Mouse (Mus musculus): ENCODE measurements at regions not wholly inside any gene's neighbourhood (a gene's known extent, or its start where the extent isn't known, plus 50 kb on each side); places are given as distances from the start of the nearest gene placed in this dataset.

GRCm38 (mm10) chr4:131475023-131475422, 363.1 kb downstream of the Ptpru start:
- WGBS, result 76% methylated on average over 6 of the region's 6 CpGs
- no peaks in the 10 kb centered on the region for H3K36me3 ChIP-seq (replicated peaks)
- H3K27me3 ChIP-seq (replicated peaks; ENCODE audit: low read depth, poor library complexity, severe bottlenecking), result 0 out of 2 replicates have a peak, but pooled peaks cover 5% of the 10 kb centered on the region
- no peak for DNase-seq (ENCODE audit: low spot score)
- no peak overlapping the region for H3K4me3 ChIP-seq
- no peaks in the 10 kb centered on the region for H3K9me3 ChIP-seq
- H3K27ac ChIP-seq (replicated peaks), result no peak overlapping the region
- H3K4me1 ChIP-seq, result peaks cover 6% of the 10 kb centered on the region; the same call in 1 of the 2 replicates

GRCm38 (mm10) chr4:131478923-131479322, 359.2 kb downstream of the Ptpru start:
- Histone ChIP-seq H3K27ac (replicated peaks) (no peak overlapping the region), H3K4me1 (peaks cover 30% of the 10 kb centered on the region), H3K36me3 (replicated peaks) (no peaks in the 10 kb centered on the region), H3K9me3 (no peaks in the 10 kb centered on the region), H3K4me3 (no peak overlapping the region), H3K27me3 (replicated peaks; ENCODE audit: low read depth, poor library complexity, severe bottlenecking) (0 out of 2 replicates have a peak, but pooled peaks cover 5% of the 10 kb centered on the region)
- no peak for DNase-seq (ENCODE audit: low spot score)
- WGBS, result 69% methylated on average over 9 of the region's 9 CpGs

GRCm38 (mm10) chr4:131483958-131484605, 354.0 kb downstream of the Ptpru start:
- 41% methylated on average over 15 of the region's 15 CpGs for WGBS
- Histone ChIP-seq H3K36me3 (replicated peaks) (no peaks in the 10 kb centered on the region), H3K27ac (replicated peaks) (peak overlapping the region; percentile 87), H3K4me1 (peaks cover 81% of the 10 kb centered on the region), H3K4me3 (peak overlapping the region; percentile 34; the same call in 1 of the 2 replicates), H3K9me3 (no peaks in the 10 kb centered on the region), H3K27me3 (replicated peaks; ENCODE audit: low read depth, poor library complexity, severe bottlenecking) (peaks cover 5% of the 10 kb centered on the region)
- peak; percentile 25 for DNase-seq (ENCODE audit: low spot score)

- Histone ChIP-seq H3K27me3 (replicated peaks; ENCODE audit: low read depth, poor library complexity, severe bottlenecking) (peaks cover 8% of the 10 kb centered on the region), H3K4me1 (peaks cover 83% of the 10 kb centered on the region), H3K4me3 (peak overlapping the region; percentile 34), H3K36me3 (replicated peaks) (no peaks in the 10 kb centered on the region), H3K9me3 (no peaks in the 10 kb centered on the region), H3K27ac (replicated peaks) (peak overlapping the region; percentile 87)
- DNase-seq (ENCODE audit: low spot score), result peak; percentile 88
- 19% methylated on average over 14 of the region's 14 CpGs for WGBS
Measured at GRCm38 (mm10) chr4:131484607-131485111, 353.4 kb downstream of the Ptpru start.

GRCm38 (mm10) chr4:131485126-131485825, 352.8 kb downstream of the Ptpru start:
- Histone ChIP-seq H3K4me3 (peak overlapping the region; percentile 34), H3K9me3 (no peaks in the 10 kb centered on the region), H3K4me1 (peaks cover 77% of the 10 kb centered on the region), H3K27ac (replicated peaks) (peak overlapping the region; percentile 87), H3K36me3 (replicated peaks) (no peaks in the 10 kb centered on the region), H3K27me3 (replicated peaks; ENCODE audit: low read depth, poor library complexity, severe bottlenecking) (peaks cover 8% of the 10 kb centered on the region)
- WGBS, result 74% methylated on average over 13 of the region's 13 CpGs
- no peak for DNase-seq (ENCODE audit: low spot score)

- peaks cover 16% of the 10 kb centered on the region for H3K27me3 ChIP-seq (replicated peaks; ENCODE audit: low read depth, poor library complexity, severe bottlenecking)
- H3K4me1 ChIP-seq, result peaks cover 74% of the 10 kb centered on the region
- H3K36me3 ChIP-seq (replicated peaks), result no peaks in the 10 kb centered on the region
- H3K4me3 ChIP-seq, result no peak overlapping the region
- 10% methylated on average over 4 of the region's 4 CpGs for WGBS
- DNase-seq (ENCODE audit: low spot score), result peak; percentile 90
- no peak overlapping the region for H3K27ac ChIP-seq (replicated peaks)
- no peaks in the 10 kb centered on the region for H3K9me3 ChIP-seq
Measured at GRCm38 (mm10) chr4:131486821-131487220, 351.3 kb downstream of the Ptpru start.

- no peaks in the 10 kb centered on the region for H3K9me3 ChIP-seq
- no peak overlapping the region for H3K4me3 ChIP-seq
- DNase-seq (ENCODE audit: low spot score), result no peak
- no peaks in the 10 kb centered on the region for H3K36me3 ChIP-seq (replicated peaks)
- WGBS, result 54% methylated on average over 6 of the region's 6 CpGs
- peaks cover 78% of the 10 kb centered on the region for H3K4me1 ChIP-seq
- peaks cover 17% of the 10 kb centered on the region for H3K27me3 ChIP-seq (replicated peaks; ENCODE audit: low read depth, poor library complexity, severe bottlenecking)
- H3K27ac ChIP-seq (replicated peaks), result no peak overlapping the region
Measured at GRCm38 (mm10) chr4:131488246-131488645, 349.8 kb downstream of the Ptpru start.

GRCm38 (mm10) chr4:131489056-131489455, 349.0 kb downstream of the Ptpru start:
- Histone ChIP-seq H3K4me3 (no peak overlapping the region), H3K36me3 (replicated peaks) (no peaks in the 10 kb centered on the region), H3K4me1 (peaks cover 70% of the 10 kb centered on the region), H3K27me3 (replicated peaks; ENCODE audit: low read depth, poor library complexity, severe bottlenecking) (peaks cover 20% of the 10 kb centered on the region), H3K9me3 (no peaks in the 10 kb centered on the region), H3K27ac (replicated peaks) (no peak overlapping the region; the same call in 1 of the 2 replicates)
- WGBS, result 44% methylated on average over 3 of the region's 3 CpGs
- no peak for DNase-seq (ENCODE audit: low spot score)

GRCm38 (mm10) chr4:131491960-131492359, 346.1 kb downstream of the Ptpru start:
- WGBS, result 43% methylated on average over 4 of the region's 4 CpGs
- peaks cover 28% of the 10 kb centered on the region for H3K27me3 ChIP-seq (replicated peaks; ENCODE audit: low read depth, poor library complexity, severe bottlenecking)
- DNase-seq (ENCODE audit: low spot score), result no peak
- H3K9me3 ChIP-seq, result no peaks in the 10 kb centered on the region
- peaks cover 53% of the 10 kb centered on the region for H3K4me1 ChIP-seq
- no peak overlapping the region for H3K27ac ChIP-seq (replicated peaks)
- H3K4me3 ChIP-seq, result no peak overlapping the region
- no peaks in the 10 kb centered on the region for H3K36me3 ChIP-seq (replicated peaks)

GRCm38 (mm10) chr4:131493726-131494125, 344.4 kb downstream of the Ptpru start:
- Histone ChIP-seq H3K36me3 (replicated peaks) (no peaks in the 10 kb centered on the region), H3K9me3 (no peaks in the 10 kb centered on the region), H3K4me1 (peaks cover 38% of the 10 kb centered on the region), H3K27me3 (replicated peaks; ENCODE audit: low read depth, poor library complexity, severe bottlenecking) (peaks cover 28% of the 10 kb centered on the region), H3K27ac (replicated peaks) (no peak overlapping the region), H3K4me3 (no peak overlapping the region)
- no peak for DNase-seq (ENCODE audit: low spot score)
- 67% methylated on average over 4 of the region's 4 CpGs for WGBS

- no peak overlapping the region for H3K27ac ChIP-seq (replicated peaks)
- H3K4me3 ChIP-seq, result no peak overlapping the region
- no peaks in the 10 kb centered on the region for H3K36me3 ChIP-seq (replicated peaks)
- no peak for DNase-seq (ENCODE audit: low spot score)
- H3K9me3 ChIP-seq, result no peaks in the 10 kb centered on the region
- H3K27me3 ChIP-seq (replicated peaks; ENCODE audit: low read depth, poor library complexity, severe bottlenecking), result peaks cover 14% of the 10 kb centered on the region
- 60% methylated on average over 5 of the region's 5 CpGs for WGBS
- H3K4me1 ChIP-seq, result peaks cover 24% of the 10 kb centered on the region
Measured at GRCm38 (mm10) chr4:131496900-131497299, 341.2 kb downstream of the Ptpru start.

GRCm38 (mm10) chr4:131500928-131501650, 337.0 kb downstream of the Ptpru start:
- Histone ChIP-seq H3K27ac (replicated peaks) (no peak overlapping the region), H3K27me3 (replicated peaks; ENCODE audit: low read depth, poor library complexity, severe bottlenecking) (no peaks in the 10 kb centered on the region), H3K36me3 (replicated peaks) (no peaks in the 10 kb centered on the region), H3K4me1 (0 out of 2 replicates have a peak, but pooled peaks cover 2% of the 10 kb centered on the region), H3K9me3 (no peaks in the 10 kb centered on the region), H3K4me3 (no peak overlapping the region)
- DNase-seq (ENCODE audit: low spot score), result no peak
- WGBS, result 84% methylated on average over 10 of the region's 10 CpGs
